Mouse (Mus musculus) spleen, adult 18-20 months (tissue): ENCODE results near the gene Rbp3.

Source experiments
- DNase-seq, 2 experiments: peaks; one replicate each; pipeline ENCODE4 v3.0.0; 2022; ENCODE audit warnings: mixed read lengths in 2 of 2

Gene Rbp3

DNA sequence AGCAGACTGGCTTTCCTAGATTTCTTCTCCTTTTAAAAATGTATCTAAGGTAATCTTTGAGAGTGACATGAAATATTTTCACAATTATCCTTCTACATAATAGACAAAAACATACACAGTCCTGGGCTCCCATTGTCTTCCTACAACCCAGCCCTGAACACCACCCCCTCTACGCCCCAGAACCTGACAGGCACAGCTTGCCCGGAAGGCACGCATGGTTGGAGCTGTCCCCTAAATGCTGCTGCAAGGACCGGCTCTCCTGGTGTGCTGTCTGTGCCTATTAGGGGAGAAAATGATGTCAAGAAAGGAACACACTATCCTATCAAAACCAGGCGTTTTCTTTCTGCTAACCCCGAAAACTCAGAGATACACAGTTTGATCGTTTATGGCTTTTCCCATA, 23.9 kb downstream of the Rbp3 start:
- no peak for DNase-seq

DNA sequence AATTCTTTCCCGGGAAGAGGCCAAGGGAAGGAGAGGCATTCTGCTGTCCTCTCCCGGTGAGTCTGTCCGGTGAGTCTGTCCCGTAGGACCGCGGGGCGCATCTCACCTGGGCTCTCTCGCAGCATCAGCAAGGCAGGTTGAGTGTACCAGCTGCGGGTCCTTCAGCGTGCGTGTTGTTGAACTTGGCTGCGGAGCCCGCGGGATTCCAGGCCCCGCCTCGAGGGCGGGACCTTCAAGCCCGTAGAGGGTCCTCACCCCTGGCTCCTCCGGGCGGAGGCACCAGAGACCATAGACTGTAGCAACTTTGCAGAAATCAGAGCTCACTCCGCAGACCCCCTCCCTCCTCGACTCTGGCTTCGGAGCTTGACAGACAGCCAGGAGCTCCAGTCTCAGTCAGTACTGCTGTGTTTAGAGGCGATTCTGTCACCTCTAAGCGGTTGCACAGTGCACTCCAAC, 24.8 kb downstream of the Rbp3 start, which contains the start of gene Zfp488:
Gene Zfp488, minus strand, starts transcription at position 161 of the 456 bp plus-strand sequence.
- DNase-seq = no peak

DNA sequence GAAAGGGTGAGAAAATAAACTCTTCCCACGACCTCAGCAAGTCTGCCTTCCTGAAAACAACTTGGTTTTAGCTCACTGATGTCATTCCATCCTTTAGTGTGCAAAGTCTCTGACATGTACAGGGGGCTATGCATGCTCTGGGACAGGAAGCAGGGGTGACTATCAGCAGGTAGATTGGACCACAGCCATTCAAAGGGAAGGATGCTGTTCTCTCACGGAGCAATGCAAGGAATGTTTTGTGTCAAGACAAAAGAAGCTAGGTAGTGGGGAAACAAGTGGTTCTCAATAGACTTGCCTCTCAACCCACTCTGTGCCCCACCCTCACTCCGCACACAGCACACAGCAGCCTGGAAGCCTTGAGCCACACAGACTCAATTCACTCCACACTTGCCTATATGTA, 35.4 kb downstream of the Rbp3 start:
- no peak for DNase-seq

DNA sequence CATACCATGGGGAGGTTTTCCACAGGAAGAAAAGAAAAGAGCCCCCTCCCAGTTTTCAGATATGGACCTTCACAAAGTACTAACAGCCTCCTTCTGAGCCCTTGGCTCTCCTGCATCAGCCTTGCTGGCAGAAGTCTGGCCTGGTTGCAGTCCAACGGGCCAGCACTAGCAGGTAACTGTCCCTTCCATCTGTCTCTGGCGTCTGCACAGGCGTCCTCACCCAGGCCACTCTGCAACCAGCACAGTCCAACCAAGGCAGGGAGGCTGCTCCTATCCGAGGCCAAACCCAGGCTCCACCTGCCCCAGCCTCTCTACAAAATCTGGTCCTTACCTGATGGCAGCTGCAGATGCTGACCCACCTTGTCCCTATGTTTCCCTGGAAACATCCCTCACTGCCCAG, 38.2 kb downstream of the Rbp3 start:
- no peak for DNase-seq

DNA sequence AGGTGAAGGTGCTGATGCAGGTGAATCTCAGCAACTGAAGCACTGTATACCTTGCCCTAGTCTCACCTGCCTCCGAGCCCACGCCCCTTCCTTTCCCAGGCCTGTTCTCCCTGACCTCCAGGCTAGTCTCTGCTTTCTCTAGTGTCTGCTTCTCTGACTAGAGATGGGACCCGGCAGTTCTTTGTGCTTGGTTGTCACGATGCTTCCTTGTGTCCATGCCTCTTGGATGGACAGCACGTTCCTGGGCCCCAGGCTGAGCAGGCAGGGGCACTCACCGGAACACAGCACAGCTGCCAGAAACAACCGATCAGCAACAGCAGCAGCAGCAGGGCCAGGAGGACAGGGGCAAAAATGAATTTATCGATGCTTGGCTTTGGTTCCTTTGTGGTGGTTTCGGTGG, 39.2 kb downstream of the Rbp3 start:
- no peak for DNase-seq

DNA sequence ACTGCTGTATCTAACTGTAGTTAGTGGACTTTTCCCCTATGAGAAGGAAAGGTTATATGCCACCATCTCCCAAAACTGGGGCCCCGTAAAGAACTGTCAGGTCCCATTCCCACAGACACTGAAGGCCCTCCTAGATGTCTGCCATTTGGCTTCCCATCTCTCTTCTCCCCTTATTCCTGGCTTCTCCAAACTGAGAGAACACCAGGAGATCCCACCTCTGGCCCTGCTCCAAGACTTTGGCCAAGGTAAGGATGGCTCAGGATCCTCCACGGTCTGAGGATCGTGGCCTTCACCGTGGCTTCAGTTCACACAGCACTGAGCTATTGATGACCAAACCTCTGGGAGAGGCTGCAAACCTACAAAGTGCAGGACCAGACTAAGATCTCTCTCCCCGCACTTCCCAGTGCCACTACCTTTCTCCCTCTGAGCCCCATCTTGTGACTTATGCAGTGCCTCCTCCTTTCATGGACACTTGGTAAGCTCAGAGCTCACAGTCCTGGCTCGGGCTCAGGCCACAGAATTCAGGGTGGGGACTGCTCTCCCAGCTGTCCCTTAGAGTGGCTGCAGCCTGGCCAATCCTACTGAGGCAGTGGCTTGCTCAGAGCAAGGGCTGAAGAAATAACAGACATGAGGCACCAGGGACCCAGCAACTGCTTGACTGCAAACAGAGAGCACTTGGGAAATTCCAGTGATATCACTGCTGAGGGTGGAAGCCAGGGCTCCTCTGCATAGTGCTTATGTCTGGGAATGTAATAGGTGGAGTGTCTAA, 39.9 kb downstream of the Rbp3 start:
- no peak for DNase-seq

DNA sequence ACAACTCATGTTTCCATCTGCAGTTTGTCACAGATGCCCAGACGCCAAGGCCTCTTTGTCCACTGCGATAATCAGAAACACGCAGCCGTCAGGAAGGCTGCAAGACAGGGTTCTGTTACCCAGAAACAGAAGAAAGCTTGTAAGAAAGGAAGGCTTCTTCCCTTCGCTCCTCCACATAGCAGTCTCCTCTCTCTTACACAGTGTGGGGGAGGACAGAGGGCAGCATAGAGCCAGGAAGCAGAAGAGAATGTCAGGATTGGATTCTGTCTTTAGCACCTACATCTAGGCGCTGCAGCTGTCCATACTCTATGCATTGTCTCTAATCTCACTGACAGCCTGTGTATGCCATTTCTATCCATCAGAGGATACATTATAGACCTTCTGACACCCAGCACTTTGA, 43.6 kb downstream of the Rbp3 start:
- no peak for DNase-seq

DNA sequence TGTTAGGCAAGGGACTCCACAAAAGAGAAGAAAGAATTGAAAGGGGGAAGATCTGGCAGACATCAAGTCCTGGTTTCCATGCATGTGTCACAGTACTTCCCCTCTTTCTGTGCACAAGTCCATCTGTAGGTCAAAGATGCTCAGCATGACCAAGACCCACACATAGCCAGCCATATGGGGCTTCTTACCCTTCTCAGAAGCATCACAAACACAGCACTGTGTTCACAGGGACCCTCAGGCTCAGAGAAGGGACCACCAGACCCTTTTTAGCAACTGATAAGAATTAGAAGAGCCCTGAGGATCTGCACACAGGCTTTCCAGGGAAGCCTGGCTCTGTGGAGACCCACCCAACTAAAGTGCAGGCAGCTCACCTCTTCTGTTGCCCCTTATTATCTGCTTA, 46.3 kb downstream of the Rbp3 start:
- no peak for DNase-seq

DNA sequence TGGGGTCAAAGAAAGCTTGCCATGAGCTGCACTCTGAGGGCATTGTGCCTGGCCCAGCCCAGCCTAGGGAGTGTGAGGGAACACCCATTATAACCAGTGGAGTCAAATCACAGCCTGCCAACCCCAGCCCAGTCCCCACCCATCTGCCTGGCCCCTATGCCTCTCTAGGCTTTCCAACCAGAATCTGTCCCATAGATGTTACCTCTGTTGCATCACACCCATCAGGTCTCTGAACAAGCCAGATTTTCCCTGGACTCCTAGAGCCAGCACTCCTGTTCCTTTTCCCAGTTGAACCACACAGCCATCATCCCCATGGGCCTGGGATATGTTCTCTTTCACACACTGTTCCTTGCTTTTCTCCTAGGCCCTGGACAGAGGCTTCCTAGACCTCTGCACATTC, 47.6 kb downstream of the Rbp3 start:
- no peak for DNase-seq

DNA sequence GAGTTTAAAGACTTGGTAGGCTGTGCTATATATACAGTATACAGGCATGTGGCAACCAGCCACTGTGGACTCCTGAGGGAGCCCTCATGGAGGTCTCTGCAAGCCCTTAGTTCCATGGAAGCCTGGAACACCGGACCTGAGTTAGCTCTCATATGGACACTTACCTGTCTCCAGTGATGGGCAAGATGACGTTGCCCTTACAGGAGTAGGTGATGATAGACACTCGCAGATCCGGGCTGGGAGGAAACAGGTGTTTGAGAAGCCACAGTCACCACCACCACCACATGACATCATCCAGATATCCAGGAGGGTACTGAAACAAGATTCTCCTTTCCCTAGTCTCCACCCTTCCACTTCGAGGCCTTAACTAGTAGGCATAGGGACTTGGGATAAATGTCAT, 48.6 kb downstream of the Rbp3 start:
- DNase-seq = no peak
